Mouse (Mus musculus) ES-E14 (cell line): ENCODE measurements around the gene Isg20.

Source experiments
- CHD2 ChIP-seq: IDR thresholded peaks from 2 replicates; pipeline ENCODE4 v1.6.1; 2014; ENCODE audit warnings: mild to moderate bottlenecking, low read depth, low read length, inconsistent platforms
- HCFC1 ChIP-seq: IDR thresholded peaks from 2 replicates; pipeline ENCODE4 v1.6.1; 2012; ENCODE audit warnings: low read length, inconsistent platforms, borderline replicate concordance; ENCODE audit not compliant: insufficient read depth
- MAFK ChIP-seq: IDR thresholded peaks from 2 replicates; pipeline ENCODE4 v1.6.1; 2014; ENCODE audit warnings: mild to moderate bottlenecking, low read depth, low read length, inconsistent platforms; ENCODE audit not compliant: insufficient read depth
- ZC3H11A ChIP-seq: IDR thresholded peaks from 2 replicates; pipeline ENCODE4 v1.6.1; 2012; ENCODE audit warnings: low read depth, mild to moderate bottlenecking, inconsistent platforms, low read length, borderline replicate concordance
- ZNF384 ChIP-seq: IDR thresholded peaks from 2 replicates; pipeline ENCODE4 v1.6.1; 2012; ENCODE audit warnings: low read depth, low read length, inconsistent platforms

DNA sequence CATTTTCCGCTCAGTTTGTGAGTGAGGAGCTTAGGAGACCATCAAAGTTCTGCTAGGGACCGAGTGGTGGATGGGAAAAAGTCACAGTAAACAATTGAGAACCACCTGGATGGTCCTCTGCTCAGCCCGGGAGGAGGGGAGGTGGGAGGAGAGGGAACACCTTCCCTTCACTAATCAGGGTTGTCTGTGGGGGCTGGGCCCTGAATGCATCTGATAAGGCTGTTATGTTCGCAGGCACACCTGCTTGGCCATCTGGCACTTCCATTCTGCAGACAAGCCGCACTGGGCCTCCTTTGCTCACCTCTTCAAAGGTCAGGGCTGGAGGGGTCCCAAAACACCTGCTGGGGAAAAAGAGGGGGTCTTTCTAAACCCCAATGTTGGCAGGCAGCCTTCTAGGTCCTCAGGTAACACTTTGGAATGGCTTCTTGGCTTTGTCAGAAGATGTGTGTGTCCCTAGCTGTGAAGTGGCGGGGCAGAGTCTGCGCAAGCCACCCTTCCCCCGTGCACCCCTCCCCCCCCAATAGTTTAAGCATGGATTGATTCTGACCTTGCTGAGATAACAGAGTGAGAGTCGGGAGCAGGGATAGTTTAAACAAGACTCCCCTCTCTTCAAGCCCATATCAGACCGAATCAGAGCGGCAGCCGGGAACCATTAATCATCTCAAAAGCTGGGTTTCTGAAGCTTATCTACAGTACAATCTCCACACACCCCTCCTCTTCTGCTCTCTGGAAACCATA is 47.8 kb upstream of the Isg20 start:
- no peak for TF ChIP-seq HCFC1
- no peak for TF ChIP-seq MAFK
- TF ChIP-seq ZNF384 = no peak
- TF ChIP-seq ZC3H11A = no peak
- no peak for TF ChIP-seq CHD2
